Mouse (Mus musculus) kidney, postnatal 0 days (tissue): ENCODE results near the gene Dip2b. TPM values are rescaled to one million over a fixed set of nuclear protein-coding genes. Genes with fewer than 3 reads are reported as not detected.

Experiments used
- ATAC-seq: fragments of 200-750 bp; cut with Nextera tagmentation; replicated peaks from 2 replicates; pipeline ENCODE4 v1.8.0; 2017; ENCODE audit warnings: low read depth, moderate number of reproducible peaks, moderate TSS enrichment, moderate library complexity; ENCODE audit not compliant: low FRiP score
- DNase-seq: peaks from one replicate; pipeline ENCODE4 v3.0.0-alpha.2; 2016; ENCODE audit warnings: low spot score
- H3K27ac ChIP-seq: fragments of 300-500 bp; sonication (generic); 2 replicates; pipeline ENCODE4 v1.5.1; 2014; ENCODE audit warnings: mild to moderate bottlenecking
- H3K27me3 ChIP-seq: fragments of 300-500 bp; sonication (generic); 2 replicates; pipeline ENCODE4 v1.6.1; 2014; ENCODE audit warnings: low read length, mixed read lengths; ENCODE audit not compliant: insufficient read depth
- H3K36me3 ChIP-seq: fragments of 300-500 bp; sonication (generic); 2 replicates; pipeline ENCODE4 v1.6.1; 2014; ENCODE audit warnings: low read length, mixed read lengths; ENCODE audit not compliant: insufficient read depth
- H3K4me1 ChIP-seq: fragments of 300-500 bp; sonication (generic); replicated peaks from 2 replicates; pipeline ENCODE4 v1.6.1; 2014; ENCODE audit warnings: antibody characterized with exemption, low read length, mixed read lengths; ENCODE audit not compliant: insufficient read depth
- H3K4me2 ChIP-seq: fragments of 300-500 bp; sonication (generic); 2 replicates; pipeline ENCODE4 v1.6.1; 2014; ENCODE audit warnings: mild to moderate bottlenecking, low read length, moderate library complexity, mixed read lengths
- H3K4me3 ChIP-seq: fragments of 300-500 bp; sonication (generic); replicated peaks from 2 replicates; pipeline ENCODE4 v1.5.1; 2014; ENCODE audit warnings: low read depth, low read length
- H3K9ac ChIP-seq: fragments of 300-500 bp; sonication (generic); 2 replicates; pipeline ENCODE4 v1.6.1; 2014; ENCODE audit warnings: low read depth, low read length
- H3K9me3 ChIP-seq: fragments of 300-500 bp; sonication (generic); replicated peaks from 2 replicates; pipeline ENCODE4 v1.6.1; 2016; ENCODE audit warnings: low read length, inconsistent platforms, mixed read lengths
- CTCF ChIP-seq: IDR thresholded peaks from 2 replicates; pipeline ENCODE4 v1.5.1; 2016; ENCODE audit warnings: antibody characterized with exemption, low read depth, mild to moderate bottlenecking, moderate library complexity
- WGBS: fragments of 180-500 bp; shearing (Covaris S2); extraction: QIAGEN DNeasy Blood & Tissue Kit; methylation state at CpG from one replicate; pipeline ENCODE4 v1.1.7; 2014; 5-methylcytosine and 5-hydroxymethylcytosine counted together
- polyA plus RNA-seq: library from polyadenylated mRNA; unstranded; fragments of >200 nt; fragmentation: Nextera tagmentation; extraction: Ambion mirVana; gene quantifications from 2 replicates; pipeline ENCODE4 v1.2.1, GENCODE M21; 2015

Gene Dip2b
- polyA plus RNA-seq, 1 experiment from 2014 or later: 4.9 TPM

GRCm38 (mm10) chr15:100029900-100030299 lies 8.6 kb upstream of the Dip2b start:
- WGBS: 85% methylated on average over 2 of the region's 2 CpGs
- Histone ChIP-seq H3K4me3 (no peak overlapping the region), H3K9ac (no peak overlapping the region), H3K9me3 (no peaks in the 10 kb centered on the region), H3K4me1 (no peaks in the 10 kb centered on the region), H3K36me3 (no peaks in the 10 kb centered on the region), H3K27ac (no peak overlapping the region), H3K4me2 (no peak overlapping the region), H3K27me3 (no peaks in the 10 kb centered on the region)
- DNase-seq (no peak), ATAC-seq (no peak)
- TF ChIP-seq CTCF: no peak

GRCm38 (mm10) chr15:100032546-100032945 lies 5.9 kb upstream of the Dip2b start:
- Histone ChIP-seq H3K9ac (no peak overlapping the region), H3K27ac (no peak overlapping the region), H3K4me3 (no peak overlapping the region), H3K4me1 (no peaks in the 10 kb centered on the region), H3K27me3 (no peaks in the 10 kb centered on the region), H3K9me3 (no peaks in the 10 kb centered on the region), H3K36me3 (no peaks in the 10 kb centered on the region), H3K4me2 (no peak overlapping the region)
- ATAC-seq (no peak), DNase-seq (no peak)
- no peak for TF ChIP-seq CTCF
- 82% methylated on average over 3 of the region's 3 CpGs for WGBS

GRCm38 (mm10) chr15:100039001-100039701 lies 687 bp downstream of the Dip2b start:
- no peak for ATAC-seq
- DNase-seq: peak; percentile 78
- Histone ChIP-seq H3K36me3 (no peaks in the 10 kb centered on the region), H3K27me3 (no peaks in the 10 kb centered on the region), H3K4me1 (0 out of 2 replicates have a peak, but pooled peaks cover 10% of the 10 kb centered on the region), H3K4me3 (peak overlapping the region; percentile 80), H3K9ac (peak overlapping the region; percentile 95), H3K27ac (peak overlapping the region; percentile 97), H3K4me2 (peak overlapping the region; percentile 70), H3K9me3 (no peaks in the 10 kb centered on the region)
- WGBS: 0% methylated on average over 36 of the region's 36 CpGs
- no peak for TF ChIP-seq CTCF

- no peaks in the 10 kb centered on the region for H3K27me3 ChIP-seq
- TF ChIP-seq CTCF: no peak
- H3K4me1 ChIP-seq: peaks cover 14% of the 10 kb centered on the region; the same call in 1 of the 2 replicates
- no peaks in the 10 kb centered on the region for H3K9me3 ChIP-seq
- peak overlapping the region; percentile 70 for H3K4me2 ChIP-seq
- peak; percentile 29 for DNase-seq
- H3K27ac ChIP-seq: no peak overlapping the region
- no peak for ATAC-seq
- peak overlapping the region; percentile 24; the same call in 1 of the 2 replicates for H3K9ac ChIP-seq
- no peaks in the 10 kb centered on the region for H3K36me3 ChIP-seq
- WGBS: 34% methylated on average over 14 of the region's 14 CpGs
- no peak overlapping the region for H3K4me3 ChIP-seq
Measured at GRCm38 (mm10) chr15:100040541-100041266, 2.2 kb downstream of the Dip2b start.

GRCm38 (mm10) chr15:100041267-100042047 lies 3.0 kb downstream of the Dip2b start:
- H3K9ac ChIP-seq: 0 out of 2 replicates have a peak overlapping the region, but pooled peaks have one; percentile 24
- no peak overlapping the region for H3K4me3 ChIP-seq
- no peaks in the 10 kb centered on the region for H3K36me3 ChIP-seq
- no peak overlapping the region for H3K27ac ChIP-seq
- no peaks in the 10 kb centered on the region for H3K27me3 ChIP-seq
- H3K4me1 ChIP-seq: peaks cover 18% of the 10 kb centered on the region; the same call in 1 of the 2 replicates
- TF ChIP-seq CTCF: no peak
- 47% methylated on average over 10 of the region's 10 CpGs for WGBS
- ATAC-seq (no peak), DNase-seq (no peak)
- peak overlapping the region; percentile 70 for H3K4me2 ChIP-seq
- no peaks in the 10 kb centered on the region for H3K9me3 ChIP-seq

GRCm38 (mm10) chr15:100042048-100042400 lies 3.6 kb downstream of the Dip2b start:
- H3K27me3 ChIP-seq: no peaks in the 10 kb centered on the region
- H3K36me3 ChIP-seq: no peaks in the 10 kb centered on the region
- no peak overlapping the region for H3K9ac ChIP-seq
- ATAC-seq: no peak
- no peak overlapping the region for H3K4me3 ChIP-seq
- no peak for DNase-seq
- peaks cover 21% of the 10 kb centered on the region; the same call in 1 of the 2 replicates for H3K4me1 ChIP-seq
- TF ChIP-seq CTCF: no peak
- peak overlapping the region; percentile 4; the same call in 1 of the 2 replicates for H3K4me2 ChIP-seq
- no peaks in the 10 kb centered on the region for H3K9me3 ChIP-seq
- no peak overlapping the region for H3K27ac ChIP-seq
- WGBS: 67% methylated on average over 9 of the region's 9 CpGs
